Mouse (Mus musculus): ENCODE data around the gene Gm37240. TPM values are rescaled to one million over a fixed set of nuclear protein-coding genes. Genes with fewer than 3 reads are reported as not detected.

The Gm37240 gene
- polyA plus RNA-seq, 1 experiment: 1.0 TPM

DNA sequence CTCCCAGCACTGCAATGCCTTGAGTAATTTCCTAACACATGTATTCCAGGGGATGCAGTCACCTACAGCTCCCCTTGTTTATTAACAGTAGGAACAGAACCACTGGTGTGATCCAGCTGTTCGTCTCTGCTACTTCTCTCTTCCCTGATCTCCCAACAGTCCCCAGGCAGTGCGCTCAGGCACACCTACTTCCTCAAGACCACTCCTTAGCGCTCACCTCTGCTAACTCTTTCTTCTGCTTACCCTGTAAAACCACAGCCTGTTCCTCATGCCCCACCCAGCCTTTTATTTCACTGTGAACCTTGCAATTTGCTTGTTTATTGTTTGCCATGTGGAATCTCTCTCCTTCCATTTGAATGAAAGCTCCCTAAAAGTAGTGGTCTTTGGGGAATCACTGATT is 431.9 kb downstream of the Gm37240 start:
- TF ChIP-seq POLR2A (IDR thresholded peaks at IDR 0.05; ENCODE audit: borderline replicate concordance, control insufficient read depth, low read depth, low read length) (no peak), CTCF (IDR thresholded peaks at IDR 0.05; ENCODE audit: control insufficient read depth, insufficient read depth, low read length) (no peak)
- WGBS: 8% methylated on average over 3 of the region's 3 CpGs
- no peak overlapping the region for H3K27ac ChIP-seq (ENCODE audit: control insufficient read depth, insufficient read depth, low read depth, low read length, poor library complexity)
- H3K4me3 ChIP-seq (replicated peaks; ENCODE audit: control insufficient read depth, low read depth, low read length): no peak overlapping the region
- no peaks in the 10 kb centered on the region for H3K4me1 ChIP-seq (ENCODE audit: control insufficient read depth, insufficient read depth, low read length)

DNA sequence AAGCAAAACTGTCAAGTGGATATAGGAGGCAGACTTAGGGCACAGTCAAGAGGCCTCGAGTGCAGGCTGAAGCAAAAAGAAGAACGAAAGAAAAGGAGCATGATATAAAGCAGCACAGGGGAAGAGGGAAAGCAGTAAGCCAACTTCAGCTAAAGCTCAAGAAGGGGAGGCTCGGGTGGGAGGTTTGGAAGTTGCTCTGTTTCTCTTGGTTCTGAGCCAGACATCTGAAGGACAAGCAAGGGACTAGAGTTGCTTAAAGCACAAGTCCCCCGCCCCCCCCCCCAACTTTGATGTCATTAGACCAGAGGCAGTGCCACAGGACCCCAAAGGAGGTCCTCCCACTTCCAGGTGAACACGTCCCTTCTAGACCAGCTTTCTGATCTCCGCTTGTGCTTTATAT is 433.3 kb downstream of the Gm37240 start:
- Histone ChIP-seq H3K27ac (ENCODE audit: control insufficient read depth, insufficient read depth, low read depth, low read length, poor library complexity) (no peak overlapping the region), H3K4me3 (replicated peaks; ENCODE audit: control insufficient read depth, low read depth, low read length) (no peak overlapping the region), H3K4me1 (ENCODE audit: control insufficient read depth, insufficient read depth, low read length) (no peaks in the 10 kb centered on the region)
- TF ChIP-seq POLR2A (IDR thresholded peaks at IDR 0.05; ENCODE audit: borderline replicate concordance, control insufficient read depth, low read depth, low read length): no peak
- no peak for TF ChIP-seq CTCF (IDR thresholded peaks at IDR 0.05; ENCODE audit: control insufficient read depth, insufficient read depth, low read length)
- 75% methylated on average over 6 of the region's 6 CpGs for WGBS

DNA sequence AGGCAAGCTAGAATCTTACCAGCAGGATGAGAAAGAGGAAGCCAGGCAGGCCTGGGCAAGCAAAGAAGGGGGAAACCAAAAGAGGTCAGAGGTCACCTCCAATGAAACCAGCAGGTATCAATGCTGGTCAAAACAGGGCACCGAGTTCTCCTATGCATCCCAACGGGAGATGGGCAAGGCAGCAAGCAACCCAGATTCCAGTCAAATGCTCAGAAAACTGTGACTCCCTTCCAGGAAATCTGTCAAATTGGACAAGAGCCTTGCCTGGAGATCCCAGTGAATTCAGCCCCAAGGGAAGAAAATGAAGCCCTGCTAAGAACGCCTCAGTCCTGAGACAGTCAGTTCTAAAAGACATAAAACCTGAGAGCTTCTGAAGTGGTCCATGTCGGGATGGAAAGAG is 437.9 kb downstream of the Gm37240 start:
- Histone ChIP-seq H3K4me3 (replicated peaks; ENCODE audit: control insufficient read depth, low read depth, low read length) (no peak overlapping the region), H3K27ac (ENCODE audit: control insufficient read depth, insufficient read depth, low read depth, low read length, poor library complexity) (no peak overlapping the region), H3K4me1 (ENCODE audit: control insufficient read depth, insufficient read depth, low read length) (no peaks in the 10 kb centered on the region)
- WGBS: 85% methylated on average over 4 of the region's 4 CpGs
- TF ChIP-seq CTCF (IDR thresholded peaks at IDR 0.05; ENCODE audit: control insufficient read depth, insufficient read depth, low read length): no peak
- no peak for TF ChIP-seq POLR2A (IDR thresholded peaks at IDR 0.05; ENCODE audit: borderline replicate concordance, control insufficient read depth, low read depth, low read length)

GRCm38 (mm10) chr3:85442781-85443180 is 444.5 kb downstream of the Gm37240 start:
- no peak for TF ChIP-seq POLR2A (IDR thresholded peaks at IDR 0.05; ENCODE audit: borderline replicate concordance, control insufficient read depth, low read depth, low read length)
- TF ChIP-seq CTCF (IDR thresholded peaks at IDR 0.05; ENCODE audit: control insufficient read depth, insufficient read depth, low read length): no peak
- WGBS: 89% methylated on average over 5 of the region's 5 CpGs
- Histone ChIP-seq H3K4me3 (replicated peaks; ENCODE audit: control insufficient read depth, low read depth, low read length) (no peak overlapping the region), H3K4me1 (ENCODE audit: control insufficient read depth, insufficient read depth, low read length) (no peaks in the 10 kb centered on the region), H3K27ac (ENCODE audit: control insufficient read depth, insufficient read depth, low read depth, low read length, poor library complexity) (no peak overlapping the region)

DNA sequence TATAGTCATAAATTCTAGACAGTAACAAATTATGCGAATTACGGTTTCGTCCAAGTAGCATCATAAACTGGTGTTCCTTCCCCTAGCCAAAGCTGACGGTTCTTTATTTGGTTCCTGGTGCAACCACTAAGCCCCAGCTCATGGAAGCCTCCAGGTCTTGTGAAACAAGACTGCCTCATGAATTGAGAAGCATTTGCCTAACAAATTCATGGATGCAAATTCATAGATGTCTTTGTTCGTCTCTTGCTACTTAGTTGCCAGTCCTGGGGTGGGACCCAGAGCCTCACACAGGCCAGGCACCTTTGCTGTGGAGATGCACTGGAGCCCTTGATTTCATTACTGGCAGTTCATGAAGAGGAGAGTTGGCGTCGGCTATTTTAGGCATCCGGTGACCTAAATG is 445.1 kb downstream of the Gm37240 start:
- Histone ChIP-seq H3K27ac (ENCODE audit: control insufficient read depth, insufficient read depth, low read depth, low read length, poor library complexity) (no peak overlapping the region), H3K4me3 (replicated peaks; ENCODE audit: control insufficient read depth, low read depth, low read length) (no peak overlapping the region), H3K4me1 (ENCODE audit: control insufficient read depth, insufficient read depth, low read length) (no peaks in the 10 kb centered on the region)
- WGBS: 89% methylated on average over 8 of the region's 8 CpGs
- TF ChIP-seq CTCF (IDR thresholded peaks at IDR 0.05; ENCODE audit: control insufficient read depth, insufficient read depth, low read length): no peak
- no peak for TF ChIP-seq POLR2A (IDR thresholded peaks at IDR 0.05; ENCODE audit: borderline replicate concordance, control insufficient read depth, low read depth, low read length)

- no peak overlapping the region for H3K4me3 ChIP-seq (replicated peaks; ENCODE audit: control insufficient read depth, low read depth, low read length)
- TF ChIP-seq POLR2A (IDR thresholded peaks at IDR 0.05; ENCODE audit: borderline replicate concordance, control insufficient read depth, low read depth, low read length) (no peak), CTCF (IDR thresholded peaks at IDR 0.05; ENCODE audit: control insufficient read depth, insufficient read depth, low read length) (no peak)
- WGBS: 46% methylated on average over 4 of the region's 4 CpGs
- H3K27ac ChIP-seq (ENCODE audit: control insufficient read depth, insufficient read depth, low read depth, low read length, poor library complexity): no peak overlapping the region
- no peaks in the 10 kb centered on the region for H3K4me1 ChIP-seq (ENCODE audit: control insufficient read depth, insufficient read depth, low read length)
Measured at GRCm38 (mm10) chr3:85435406-85435805, 451.9 kb downstream of the Gm37240 start.

- no peak for TF ChIP-seq POLR2A (IDR thresholded peaks at IDR 0.05; ENCODE audit: borderline replicate concordance, control insufficient read depth, low read depth, low read length)
- H3K4me1 ChIP-seq (ENCODE audit: control insufficient read depth, insufficient read depth, low read length): no peaks in the 10 kb centered on the region
- 81% methylated on average over 4 of the region's 4 CpGs for WGBS
- no peak overlapping the region for H3K27ac ChIP-seq (ENCODE audit: control insufficient read depth, insufficient read depth, low read depth, low read length, poor library complexity)
- H3K4me3 ChIP-seq (replicated peaks; ENCODE audit: control insufficient read depth, low read depth, low read length): no peak overlapping the region
Measured at GRCm38 (mm10) chr3:85431208-85431607, 456.1 kb downstream of the Gm37240 start.

DNA sequence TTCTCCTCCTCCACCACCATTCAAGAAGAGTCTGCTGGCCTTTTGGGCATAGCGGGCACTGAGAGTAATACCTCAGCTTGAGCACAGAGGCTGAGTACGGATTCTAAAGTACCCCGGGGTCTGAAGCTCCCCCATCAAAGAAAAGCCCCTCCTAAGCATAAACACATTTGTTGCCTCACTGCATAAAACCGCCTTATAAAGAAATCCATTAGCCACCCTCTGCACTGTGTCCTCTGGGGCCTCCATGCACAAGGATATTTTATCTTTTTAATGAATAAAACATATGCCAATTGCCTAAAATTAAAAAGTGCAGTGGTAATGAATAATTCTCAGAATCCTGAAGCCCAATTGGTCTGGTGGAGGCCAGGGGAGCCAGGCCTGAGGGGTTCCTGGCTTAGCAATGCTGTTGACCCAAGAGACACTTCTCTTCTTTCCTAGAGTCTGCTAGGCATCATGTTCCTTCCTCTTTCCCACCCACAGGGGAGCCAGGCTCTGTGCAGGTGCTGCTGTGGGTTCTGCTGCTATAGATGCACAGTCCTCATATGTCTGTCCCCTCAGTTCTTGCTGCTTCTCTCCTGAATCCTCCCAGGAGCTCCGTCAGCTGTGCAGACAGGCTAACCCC is 463.8 kb downstream of the Gm37240 start:
- Histone ChIP-seq H3K4me1 (ENCODE audit: control insufficient read depth, insufficient read depth, low read length) (no peaks in the 10 kb centered on the region), H3K4me3 (replicated peaks; ENCODE audit: control insufficient read depth, low read depth, low read length) (no peak overlapping the region), H3K27ac (ENCODE audit: control insufficient read depth, insufficient read depth, low read depth, low read length, poor library complexity) (no peak overlapping the region)
- 84% methylated on average over 5 of the region's 5 CpGs for WGBS
- TF ChIP-seq POLR2A (IDR thresholded peaks at IDR 0.05; ENCODE audit: borderline replicate concordance, control insufficient read depth, low read depth, low read length): no peak
- TF ChIP-seq CTCF (IDR thresholded peaks at IDR 0.05; ENCODE audit: control insufficient read depth, insufficient read depth, low read length): no peak

GRCm38 (mm10) chr3:85421403-85421802 is 465.9 kb downstream of the Gm37240 start:
- Histone ChIP-seq H3K4me3 (replicated peaks; ENCODE audit: control insufficient read depth, low read depth, low read length) (no peak overlapping the region), H3K27ac (ENCODE audit: control insufficient read depth, insufficient read depth, low read depth, low read length, poor library complexity) (no peak overlapping the region), H3K4me1 (ENCODE audit: control insufficient read depth, insufficient read depth, low read length) (no peaks in the 10 kb centered on the region)
- TF ChIP-seq CTCF (IDR thresholded peaks at IDR 0.05; ENCODE audit: control insufficient read depth, insufficient read depth, low read length): no peak
- no peak for TF ChIP-seq POLR2A (IDR thresholded peaks at IDR 0.05; ENCODE audit: borderline replicate concordance, control insufficient read depth, low read depth, low read length)
- WGBS: 82% methylated on average over 9 of the region's 9 CpGs
